In the genomic region with DNA sequence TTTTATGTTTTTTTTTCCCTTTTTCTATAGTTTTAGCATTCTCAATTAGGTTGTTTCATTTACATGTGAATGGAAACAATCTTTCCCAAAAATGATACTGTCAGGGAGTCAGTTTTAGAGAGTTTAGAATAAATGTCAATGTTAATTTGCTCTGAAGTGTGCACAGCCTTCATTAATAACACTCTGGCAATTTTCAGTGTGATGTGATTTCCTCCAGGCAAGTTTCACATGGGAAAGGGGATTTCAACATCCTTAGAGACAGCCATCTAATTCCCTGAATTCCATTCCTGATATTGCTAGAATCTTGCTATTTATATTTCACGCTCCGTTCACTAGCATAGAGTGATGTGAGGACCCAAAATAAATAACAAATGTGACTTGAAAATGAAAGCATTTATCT, we compare ENCODE assay signal across 25 mouse cellular contexts. TPM values are rescaled to one million over a fixed set of nuclear protein-coding genes. Genes with fewer than 3 reads are reported as not detected.
A peak's percentile ranks its signal among the peaks of the same experiment; 100 is the strongest.
DNase-seq lines count a peak whose midpoint lies in the region; ATAC-seq and TF ChIP-seq lines count a peak whose summit lies in the region.
"Had no signal": no experiment of that assay in that cellular context is flagged by ENCODE, and none has a peak within 500 bp of the region (broad histone marks: within the 10 kb centered on the region; RNA-seq: fewer than 3 reads in every experiment).

No protein-coding gene starts in this region.

- peak; percentile 6 for DNase-seq in lung, postnatal 0 days (ENCODE audit: low spot score)
- no peak for DNase-seq in lung, postnatal 25 days (ENCODE audit: low spot score)
- DNase-seq in Muller cell, postnatal 12 days (ENCODE audit: inconsistent ontology term): peak; percentile 54
- peak; percentile 36 for DNase-seq in brain, embryonic 14.5 days (ENCODE audit: low read depth)
- peak; percentile 8 for DNase-seq in retina, postnatal 7 days (ENCODE audit: low read depth, low spot score)
- no peak for DNase-seq in kidney, adult 18-20 months
- DNase-seq: adrenal gland, adult 8-10 months; adrenal gland, postnatal 25 days; cerebellum, adult 2 months; cerebellum, postnatal 10 days; cerebellum, postnatal 36 days; embryo, embryonic 11 days; forebrain, postnatal 0 days; gastrocnemius, adult 2 months; gastrocnemius, postnatal 14 days; heart, adult 11 months had no signal

- no peak overlapping the region for H3K4me2 ChIP-seq in lung, postnatal 0 days (replicated peaks; ENCODE audit: low read depth, low read length)
- H3K4me2 ChIP-seq: embryonic facial prominence, embryonic 15.5 days; heart, embryonic 11.5 days; hindbrain, embryonic 13.5 days had no signal

- no peak for TF ChIP-seq POLR2A in brain, embryonic 14.5 days (IDR thresholded peaks at IDR 0.05; ENCODE audit: borderline replicate concordance, extremely low read depth, insufficient read depth, insufficient read length, poor library complexity, severe bottlenecking)

- H3K36me3 ChIP-seq in lung, postnatal 0 days (ENCODE audit: insufficient read depth, low read length): no peaks in the 10 kb centered on the region
- H3K36me3 ChIP-seq: embryonic facial prominence, embryonic 15.5 days; hindbrain, embryonic 13.5 days had no signal

- no peaks in the 10 kb centered on the region for H3K4me1 ChIP-seq in lung, postnatal 0 days (ENCODE audit: insufficient read depth, low read depth, low read length)
- H3K4me1 ChIP-seq: embryonic facial prominence, embryonic 15.5 days; hindbrain, embryonic 13.5 days had no signal

- 60% methylated on average over 2 of the region's 2 CpGs for WGBS in lung, postnatal 0 days

- no peak overlapping the region for H3K27ac ChIP-seq in lung, postnatal 0 days (ENCODE audit: low read length)
- H3K27ac ChIP-seq: embryonic facial prominence, embryonic 15.5 days; gastrocnemius, adult 2 months; hindbrain, embryonic 13.5 days had no signal

- H3K9me3 ChIP-seq in lung, postnatal 0 days (ENCODE audit: low read length): no peaks in the 10 kb centered on the region
- H3K9me3 ChIP-seq: embryonic facial prominence, embryonic 15.5 days; hindbrain, embryonic 13.5 days had no signal

- no peak for TF ChIP-seq EP300 in lung, postnatal 0 days (IDR thresholded peaks at IDR 0.05)

- no peaks in the 10 kb centered on the region for H3K27me3 ChIP-seq in lung, postnatal 0 days (replicated peaks; ENCODE audit: insufficient read depth, low read length)
- H3K27me3 ChIP-seq: embryonic facial prominence, embryonic 15.5 days; hindbrain, embryonic 13.5 days had no signal

- H3K4me3 ChIP-seq in lung, postnatal 0 days (ENCODE audit: low read depth, low read length): no peak overlapping the region
- H3K4me3 ChIP-seq: embryonic facial prominence, embryonic 15.5 days; gastrocnemius, adult 2 months; hindbrain, embryonic 13.5 days had no signal

- ATAC-seq in lung, postnatal 0 days: no peak
- ATAC-seq: activated CD4-positive, CD25-positive, alpha-beta regulatory T cell, adult 4 months; CD4-positive, CD25-positive, alpha-beta regulatory T cell, adult 4 months; forebrain, embryonic 14.5 days; forebrain, postnatal 0 days; hindbrain, embryonic 16.5 days; inflammation-experienced regulatory T-cells, adult 6 months had no signal

- no peak overlapping the region for H3K9ac ChIP-seq in lung, postnatal 0 days (replicated peaks; ENCODE audit: low read depth)
- H3K9ac ChIP-seq: embryonic facial prominence, embryonic 15.5 days; forebrain, postnatal 0 days; hindbrain, embryonic 13.5 days had no signal

- no peak for TF ChIP-seq CTCF in lung, postnatal 0 days (IDR thresholded peaks at IDR 0.05)
- TF ChIP-seq CTCF in brain, embryonic 14.5 days (IDR thresholded peaks at IDR 0.05; ENCODE audit: borderline replicate concordance, extremely low read depth, insufficient read depth, insufficient read length): no peak

RNA-seq across cellular contexts. Expression of a gene that starts 55.2 kb away (rescaled TPM):
- polyA plus RNA-seq in lung, postnatal 0 days (2015; fragmentation: Nextera tagmentation; extraction: Ambion mirVana): 3.2 and 3.7 TPM in 2 replicates
- 0.05 and 0.08 TPM in 2 replicates for polyA plus RNA-seq in brain, embryonic 14.5 days (2012; rRNA removed)
- polyA plus RNA-seq: C2C12; CD4-positive, CD25-positive, alpha-beta regulatory T cell, adult 4 months; inflammation-experienced regulatory T-cells, adult 6 months had no signal

Comparison
In these comparisons a context has a peak if more than half of its experiments do, and no peak if none do; other contexts are left out.
1. DNase-seq: peak in lung, postnatal 0 days (single experiment), Muller cell, postnatal 12 days (single experiment), brain, embryonic 14.5 days (single experiment) and retina, postnatal 7 days (single experiment); none in lung, postnatal 25 days (single experiment) and kidney, adult 18-20 months (single experiment).